Mouse (Mus musculus): Measurements from ENCODE around the gene Dnttip1.
"Not testable (repeated sequence)": the region's sequence is repeated elsewhere in the genome, so short reads cannot be mapped to it uniquely, and the experiment has no call there.

Dnttip1 gene

GRCm38 (mm10) chr2:164745843-164746479, at the start of gene Dnttip1, which contains the start of gene Wfdc3:
Dnttip1 (plus strand) TSS chr2:164745983.
Wfdc3 (minus strand) TSS chr2:164745931.
- DNase-seq (ENCODE audit: low spot score in 2 of 2) = peak; percentile 96 to 97

DNA sequence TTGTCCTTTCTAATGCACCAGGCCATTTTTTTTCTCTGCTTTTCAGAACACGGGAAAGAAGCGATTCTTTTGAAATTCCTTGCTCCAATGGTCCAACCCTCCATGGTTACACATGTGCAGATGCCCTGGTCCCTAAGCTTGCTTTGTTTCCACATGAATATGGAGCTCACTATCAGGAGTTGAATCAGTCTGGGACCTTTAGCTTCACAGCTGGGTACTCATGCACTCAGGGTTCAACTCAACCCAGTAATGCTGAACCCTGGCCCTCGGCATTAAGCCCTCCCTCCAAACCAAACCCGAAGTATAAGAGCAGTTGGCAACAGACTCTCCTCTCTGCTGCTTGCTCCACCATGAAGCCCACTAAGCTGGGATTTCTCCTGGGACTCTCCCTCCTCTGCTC, 47.6 kb upstream of the Dnttip1 start, which contains the start of gene Spint4:
Gene Spint4 (plus strand): TSS at position 301 of the 400 bp plus-strand sequence.
- DNase-seq (ENCODE audit: low spot score in 2 of 2) = no peak

GRCm38 (mm10) chr2:164700959-164701358, 44.8 kb upstream of the Dnttip1 start:
- no peak for DNase-seq (ENCODE audit: low spot score in 2 of 2)

- DNase-seq (ENCODE audit: low spot score in 2 of 2) = no peak
These were observed 44.0 kb upstream of the Dnttip1 start for GRCm38 (mm10) chr2:164701761-164702160.

DNA sequence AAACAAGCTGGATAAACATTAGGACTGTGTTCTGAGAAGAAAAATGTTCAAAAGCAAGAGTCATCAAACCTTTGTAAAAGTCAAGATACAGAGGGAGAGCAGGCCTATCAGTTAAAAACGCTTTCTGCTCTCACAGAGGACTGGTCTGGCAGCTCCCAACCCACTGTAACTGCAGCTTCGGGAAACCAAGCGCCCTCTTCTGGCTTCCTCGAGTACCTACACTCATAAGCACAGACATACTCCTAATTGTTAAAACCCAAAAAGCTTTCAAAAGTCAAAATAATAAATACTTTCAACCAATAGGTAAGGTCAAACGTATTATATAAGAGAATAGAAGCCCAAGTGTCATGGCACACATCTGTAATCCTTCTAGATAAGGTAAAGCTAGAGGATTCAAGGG, 41.5 kb upstream of the Dnttip1 start:
- DNase-seq (ENCODE audit: low spot score in 2 of 2) = no peak

DNA sequence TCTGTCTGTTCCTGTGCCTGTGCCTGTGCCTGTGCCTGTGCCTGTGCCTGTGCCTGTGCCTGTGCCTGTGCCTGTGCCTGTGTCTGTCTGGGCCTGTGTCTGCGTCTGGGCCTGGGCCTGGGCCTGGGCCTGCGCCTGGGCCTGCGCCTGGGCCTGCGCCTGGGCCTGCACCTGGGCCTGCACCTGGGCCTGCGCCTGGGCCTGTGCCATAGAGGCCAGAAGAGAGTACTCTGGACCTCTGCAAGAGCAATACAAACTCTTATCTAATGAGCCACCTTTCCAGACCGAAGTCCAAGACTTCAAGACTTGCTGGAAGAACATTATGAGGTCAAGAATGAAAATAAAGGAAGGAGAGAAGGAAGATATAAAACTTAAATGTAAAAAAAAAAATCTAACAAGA, 40.5 kb upstream of the Dnttip1 start:
- no peak for DNase-seq (ENCODE audit: low spot score in 2 of 2)

- no peak for DNase-seq (ENCODE audit: low spot score in 2 of 2)
These were observed 39.8 kb upstream of the Dnttip1 start for GRCm38 (mm10) chr2:164705991-164706390.

GRCm38 (mm10) chr2:164715005-164715404, 30.8 kb upstream of the Dnttip1 start, which contains the start of gene Spint5:
Spint5 (plus strand) TSS chr2:164715305.
- DNase-seq (ENCODE audit: low spot score in 2 of 2) = no peak

DNA sequence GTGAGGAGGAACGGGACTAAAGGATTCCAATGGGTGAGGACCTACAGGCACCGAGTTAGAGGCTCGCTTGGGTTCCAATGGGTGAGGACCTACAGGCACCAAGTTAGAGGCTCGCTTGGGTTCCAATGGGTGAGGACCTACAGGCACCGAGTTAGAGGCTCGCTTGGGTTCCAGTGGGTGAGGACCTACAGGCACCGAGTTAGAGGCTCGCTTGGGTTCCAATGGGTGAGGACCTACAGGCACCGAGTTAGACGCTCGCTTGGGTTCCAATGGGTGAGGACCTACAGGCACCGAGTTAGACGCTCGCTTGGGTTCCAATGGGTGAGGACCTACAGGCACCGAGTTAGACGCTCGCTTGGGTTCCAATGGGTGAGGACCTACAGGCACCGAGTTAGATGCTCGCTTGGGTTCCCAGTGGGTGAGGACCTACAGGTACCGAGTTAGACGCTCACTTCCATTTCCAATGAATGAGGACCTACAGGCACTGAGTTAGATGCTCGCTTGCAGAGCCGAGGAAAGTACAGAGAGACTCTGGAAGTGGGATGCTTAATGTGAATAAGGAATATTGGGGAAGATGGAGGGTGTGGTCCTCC, 29.5 kb upstream of the Dnttip1 start:
- DNase-seq (ENCODE audit: low spot score in 2 of 2) = not testable (repeated sequence)

GRCm38 (mm10) chr2:164723276-164723675, 22.5 kb upstream of the Dnttip1 start:
- no peak for DNase-seq (ENCODE audit: low spot score in 2 of 2)

GRCm38 (mm10) chr2:164725895-164726619, 19.7 kb upstream of the Dnttip1 start:
- peak; percentile 64 to 74 for DNase-seq (ENCODE audit: low spot score in 2 of 2)

- DNase-seq (ENCODE audit: low spot score in 2 of 2) = no peak
These were observed 14.1 kb upstream of the Dnttip1 start for GRCm38 (mm10) chr2:164731719-164732118.

DNA sequence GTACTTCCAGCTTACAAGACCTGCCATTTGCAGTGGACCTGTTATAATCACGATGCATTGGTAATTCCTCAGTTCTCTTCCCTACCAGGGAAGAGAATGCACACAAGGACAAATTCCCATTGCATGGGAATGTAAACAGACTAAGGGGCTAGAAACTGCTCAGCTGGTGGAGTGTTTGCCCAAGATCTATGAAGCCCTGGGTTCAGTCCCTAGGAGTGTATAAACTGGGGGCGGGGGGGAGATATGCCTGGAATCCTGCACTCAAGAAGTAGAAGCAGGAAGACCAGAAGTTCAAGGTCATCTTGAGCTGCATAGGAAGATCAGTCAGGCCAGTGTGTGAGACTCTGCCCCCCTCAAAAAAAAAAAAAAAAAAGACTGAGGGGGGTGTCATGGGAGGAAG, 12.5 kb upstream of the Dnttip1 start:
- DNase-seq (ENCODE audit: low spot score in 2 of 2) = no peak

DNA sequence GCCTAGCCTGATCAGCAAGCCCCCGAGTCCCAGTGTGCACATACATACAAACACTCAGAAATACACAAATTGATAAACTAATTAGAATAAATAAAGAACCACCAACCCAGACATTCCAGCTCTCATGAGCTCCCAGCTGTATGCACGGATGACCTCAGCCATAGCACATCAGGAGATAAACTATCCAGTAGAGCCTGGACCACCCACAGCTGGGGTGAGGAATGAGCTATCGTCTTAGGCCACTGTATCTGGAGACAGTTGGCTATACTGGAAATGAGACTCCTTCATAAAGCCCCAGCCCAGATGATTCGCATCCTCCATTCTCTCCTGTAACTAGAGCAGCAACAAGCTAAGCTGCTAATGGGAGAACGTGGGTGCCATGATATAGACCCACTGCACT, 10.9 kb upstream of the Dnttip1 start:
- DNase-seq (ENCODE audit: low spot score in 2 of 2) = no peak

DNA sequence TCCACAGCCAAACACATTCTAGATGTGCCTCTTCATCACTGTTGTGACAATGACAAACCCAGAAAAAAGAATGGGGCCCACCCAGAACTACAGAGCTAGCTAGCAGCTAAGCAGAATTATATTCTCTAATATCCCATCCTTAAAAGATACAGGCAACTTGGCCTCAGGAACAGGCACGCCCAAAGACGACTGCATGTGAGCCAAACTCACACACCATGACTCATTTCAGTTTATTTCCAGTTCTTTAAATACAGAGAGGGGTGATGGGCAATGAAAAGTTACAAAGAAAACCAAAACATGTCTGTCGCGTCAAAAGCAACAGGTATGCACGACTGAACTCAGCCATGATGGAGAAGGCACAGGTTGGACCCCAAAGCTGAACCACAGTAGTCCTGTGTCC, 10.3 kb upstream of the Dnttip1 start:
- DNase-seq (ENCODE audit: low spot score in 2 of 2) = no peak

- DNase-seq (ENCODE audit: low spot score in 2 of 2) = no peak
These were observed 8.2 kb upstream of the Dnttip1 start for GRCm38 (mm10) chr2:164737377-164738090.

- DNase-seq (ENCODE audit: low spot score in 2 of 2) = no peak
These were observed 5.9 kb upstream of the Dnttip1 start for GRCm38 (mm10) chr2:164739876-164740275.

GRCm38 (mm10) chr2:164744987-164745386, 796 bp upstream of the Dnttip1 start:
- DNase-seq (ENCODE audit: low spot score in 2 of 2) = no peak

DNA sequence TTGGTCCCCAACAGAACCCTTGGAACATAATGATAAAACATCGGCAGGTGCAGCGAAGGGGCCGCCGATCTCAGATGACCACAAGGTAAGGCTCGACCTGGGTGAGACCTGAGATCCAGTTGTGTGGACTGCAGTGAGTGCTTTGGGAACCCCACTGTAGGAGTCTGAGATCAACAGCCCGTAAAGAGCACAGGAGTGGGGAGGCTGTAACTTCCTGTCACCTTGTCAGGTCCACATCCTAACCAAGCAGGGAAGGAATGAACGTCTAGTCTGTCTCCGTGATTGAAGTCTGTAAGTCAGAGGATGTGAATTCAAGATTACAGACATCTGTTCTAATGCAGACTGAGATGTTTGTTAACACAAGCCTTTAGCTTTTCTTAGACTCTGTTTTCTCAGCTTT, 910 bp downstream of the Dnttip1 start:
- no peak for DNase-seq (ENCODE audit: low spot score in 2 of 2)

DNA sequence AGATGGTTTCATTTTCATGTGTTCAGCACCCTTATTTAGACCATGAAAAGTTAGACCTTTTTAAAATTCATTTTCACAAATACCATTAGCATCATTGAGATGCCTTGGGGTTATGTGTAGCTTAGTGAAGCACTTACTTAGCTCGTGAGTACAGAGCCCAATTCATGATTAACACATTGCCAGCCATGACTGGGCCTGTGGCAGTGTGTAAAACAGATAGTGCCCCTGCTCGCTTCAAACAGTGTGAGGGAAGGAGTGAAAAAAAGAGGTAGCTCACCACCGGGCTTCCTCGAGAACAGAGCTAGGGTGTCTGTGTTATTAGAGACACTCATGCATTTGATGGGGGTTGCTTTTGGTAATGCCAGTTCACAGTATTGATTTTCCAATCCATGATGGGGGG, 2.4 kb downstream of the Dnttip1 start:
- no peak for DNase-seq (ENCODE audit: low spot score in 2 of 2)

DNA sequence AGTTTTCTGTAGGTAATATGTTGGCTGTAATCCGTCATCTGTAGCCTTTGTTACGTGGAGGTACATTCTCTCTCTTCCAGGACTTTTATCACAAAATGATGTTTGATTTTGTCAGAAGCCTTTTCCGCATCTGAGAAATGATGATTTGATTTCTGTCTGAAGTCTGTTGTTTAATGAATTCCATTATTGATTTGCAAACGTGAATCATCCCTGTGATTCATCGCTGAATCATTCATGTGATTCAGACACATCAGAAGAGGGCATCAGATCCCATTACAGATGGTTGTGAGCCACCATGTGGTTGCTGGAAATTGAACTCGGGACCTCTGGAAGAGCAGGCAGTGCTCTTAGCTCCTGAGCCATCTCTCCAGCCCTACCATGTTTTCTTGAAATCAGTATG, 3.2 kb downstream of the Dnttip1 start:
- DNase-seq (ENCODE audit: low spot score in 2 of 2) = no peak

DNA sequence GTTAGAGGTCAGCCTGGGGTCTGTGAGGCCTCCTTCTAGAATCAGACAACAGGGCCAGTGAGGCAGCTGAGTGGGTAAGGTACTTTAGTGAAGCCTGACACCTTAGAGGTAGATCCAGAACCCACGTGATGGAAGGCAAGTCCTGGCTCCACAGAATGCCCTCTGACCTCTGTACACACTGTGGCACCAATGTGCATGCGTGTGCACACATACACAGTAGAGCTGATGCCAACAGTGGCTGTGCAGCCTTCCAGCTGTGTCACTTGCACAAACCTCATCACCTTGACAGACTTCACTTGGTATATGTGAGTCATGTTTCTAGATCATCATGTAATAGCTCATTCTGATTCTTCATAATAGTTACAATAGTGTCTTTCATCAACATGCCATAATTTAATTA, 6.7 kb downstream of the Dnttip1 start:
- no peak for DNase-seq (ENCODE audit: low spot score in 2 of 2)

All from right cerebral cortex, postnatal 10 days (tissue).